Mouse (Mus musculus) G1E (cell line): Measurements from ENCODE around the gene Fgfr2.

ENCODE experiments used
- CTCF ChIP-seq: IDR thresholded peaks from 2 replicates; pipeline ENCODE4 v1.5.1; 2012; ENCODE audit warnings: low read depth, low read length, inconsistent platforms, mixed read lengths
- GATA1 ChIP-seq: IDR thresholded peaks from 2 replicates; pipeline ENCODE4 v1.6.1; 2012; ENCODE audit warnings: borderline replicate concordance, low read length, inconsistent platforms, mixed read lengths
- POLR2AphosphoS5 ChIP-seq: IDR thresholded peaks from 2 replicates; pipeline ENCODE4 v1.6.1; 2012; ENCODE audit warnings: low read depth, low read length, inconsistent platforms; ENCODE audit not compliant: insufficient replicate concordance
- TAL1 ChIP-seq: conservative IDR thresholded peaks from 2 replicates; pipeline ENCODE4 v1.6.1; 2012; ENCODE audit warnings: low read depth, low read length, inconsistent platforms, mixed read lengths

DNA sequence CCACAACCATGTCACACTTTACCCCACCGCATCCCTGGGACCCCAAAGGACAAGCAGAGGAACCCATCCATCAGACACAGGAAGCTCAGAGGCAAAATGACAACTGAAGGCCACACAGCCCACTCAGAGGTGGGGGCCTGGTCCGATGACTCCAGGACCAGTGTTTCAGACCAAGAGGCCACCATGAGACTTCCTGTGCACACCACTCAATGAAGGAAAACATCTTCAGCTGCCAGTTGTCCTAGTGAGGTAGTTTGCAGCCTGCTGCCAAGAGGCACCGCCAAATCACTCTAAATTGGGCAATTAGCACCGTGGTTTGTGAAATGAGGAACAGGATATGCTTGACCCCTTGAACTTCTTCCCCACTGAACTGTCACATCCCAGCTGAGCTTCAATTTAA, 764.4 kb downstream of the Fgfr2 start:
- TF ChIP-seq CTCF: no peak
- no peak for TF ChIP-seq GATA1
- no peak for TF ChIP-seq TAL1
- no peak for TF ChIP-seq POLR2AphosphoS5
